Mouse (Mus musculus): ENCODE results near the gene Atrnl1.

GRCm38 (mm10) chr19:58086734-58087133 is 475.9 kb downstream of the Atrnl1 start:
- TF ChIP-seq POLR2A (IDR thresholded peaks at IDR 0.05; ENCODE audit: borderline replicate concordance, extremely low read depth, low read depth, low read length), result no peak
- TF ChIP-seq CTCF (IDR thresholded peaks at IDR 0.05; ENCODE audit: insufficient read depth, low read length), result no peak
